Comparison of ENCODE assay signal across 8 mouse cellular contexts in genomic region chr17:8046178-8046577, GRCm38 (mm10).
A peak's percentile ranks its signal among the peaks of the same experiment; 100 is the strongest.
DNase-seq lines count a peak whose midpoint lies in the region; ATAC-seq lines count a peak whose summit lies in the region.

No protein-coding gene starts in this region.

- ATAC-seq in granulocyte monocyte progenitor cell, adult 5-6 weeks (replicated peaks; ENCODE audit: poor library complexity, severe bottlenecking): peak; percentile 31

- DNase-seq in adrenal gland, adult 2 months: peak; percentile 60
- peak; percentile 52 to 69 for DNase-seq in cerebellum, postnatal 36 days
- peak; percentile 26 to 56 for DNase-seq in kidney, adult 8-10 months
- DNase-seq in layer of hippocampus, postnatal 36 days: peak; percentile 39 to 55
- peak; percentile 77 for DNase-seq in lung, postnatal 14 days
- DNase-seq in right cerebral cortex, postnatal 25 days: peak; percentile 55
- peak; percentile 79 for DNase-seq in thymus, postnatal 4 days

Comparison
In these comparisons a context has a peak if more than half of its experiments do, and no peak if none do; other contexts are left out.
1. Peak in every context shown above with its lines: DNase-seq and ATAC-seq.